Mouse (Mus musculus): ENCODE data around the gene Acbd5.
A peak's percentile ranks its signal among the peaks of the same experiment; 100 is the strongest.

Acbd5 gene

DNA sequence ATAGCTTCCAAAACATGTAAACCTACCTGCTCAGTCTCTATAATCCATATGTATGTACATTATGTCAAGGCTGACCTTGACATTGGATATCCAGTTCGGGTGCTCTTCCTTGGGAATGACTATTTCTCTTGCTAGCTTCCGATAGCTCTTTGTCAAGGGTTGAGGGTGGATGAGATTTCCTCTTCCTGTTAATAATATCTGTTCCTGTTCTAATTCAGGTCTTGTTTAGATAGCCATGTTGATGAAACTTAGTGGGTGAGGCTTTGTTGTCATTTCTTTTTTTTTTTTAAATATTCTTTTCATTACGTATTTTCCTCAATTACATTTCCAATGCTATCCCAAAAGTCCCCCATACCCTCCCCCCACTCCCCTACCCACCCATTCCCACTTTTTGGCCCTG, 25.8 kb upstream of the Acbd5 start:
- no peak for TF ChIP-seq GATA4 (IDR thresholded peaks at IDR 0.05; ENCODE audit: insufficient replicate concordance, low read length)

DNA sequence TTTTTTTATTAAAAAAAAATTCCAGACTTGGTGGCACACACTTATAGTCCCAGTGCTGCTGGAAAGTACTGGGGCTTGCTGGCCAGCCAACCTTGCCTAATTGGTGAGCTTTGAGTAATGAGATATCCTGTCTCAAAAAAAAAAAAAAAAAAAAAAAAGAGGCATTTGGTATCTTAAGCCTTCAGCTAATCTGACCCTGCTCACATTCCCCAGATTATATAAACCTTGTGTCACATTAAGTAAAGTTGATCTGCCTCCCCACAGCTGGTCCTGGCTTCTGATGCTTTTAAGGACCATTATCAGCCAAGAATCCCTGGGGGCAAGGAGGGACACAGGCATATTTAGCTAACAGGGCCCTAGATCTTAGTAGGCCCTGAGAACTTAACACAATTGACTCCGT, 22.3 kb upstream of the Acbd5 start:
- TF ChIP-seq GATA4 (IDR thresholded peaks at IDR 0.05; ENCODE audit: insufficient replicate concordance, low read length): no peak

DNA sequence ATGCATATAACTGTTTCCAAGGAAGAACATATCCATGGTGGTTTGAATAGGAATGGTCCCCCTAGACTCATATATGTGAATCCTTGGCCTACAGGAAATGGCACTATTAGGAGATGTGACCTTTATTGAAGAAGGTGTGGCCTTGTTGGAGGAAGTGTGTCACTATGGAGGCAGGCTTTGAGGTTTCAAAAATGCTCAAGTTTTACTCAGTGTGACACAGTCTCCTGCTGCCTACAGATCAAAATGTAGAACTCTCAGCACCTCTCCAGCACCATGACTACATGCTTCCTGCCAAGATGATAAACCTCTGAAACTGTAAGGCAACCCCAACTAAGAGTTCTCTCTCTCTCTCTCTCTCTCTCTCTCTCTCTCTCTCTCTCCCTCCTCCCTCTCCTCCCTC, 20.0 kb upstream of the Acbd5 start:
- no peak for TF ChIP-seq GATA4 (IDR thresholded peaks at IDR 0.05; ENCODE audit: insufficient replicate concordance, low read length)

DNA sequence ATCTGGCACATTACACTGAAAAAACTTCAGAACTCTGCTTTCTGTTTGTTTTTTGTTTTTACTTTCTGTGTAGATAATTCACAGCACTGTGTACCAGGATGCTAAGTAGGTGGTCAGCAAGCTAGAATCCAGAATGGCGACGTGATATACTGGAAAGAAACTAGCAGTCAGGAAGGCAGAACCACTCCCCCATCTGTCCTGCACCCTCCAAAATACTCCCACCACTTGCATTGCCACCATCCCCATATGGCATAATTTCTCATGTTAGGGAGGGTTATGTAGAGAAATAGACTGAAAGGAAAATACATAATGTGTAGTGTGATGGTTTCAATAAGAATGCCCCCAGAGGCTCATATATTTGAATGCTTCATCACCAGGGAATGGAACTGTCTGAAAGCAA, 16.1 kb upstream of the Acbd5 start:
- no peak for TF ChIP-seq GATA4 (IDR thresholded peaks at IDR 0.05; ENCODE audit: insufficient replicate concordance, low read length)

DNA sequence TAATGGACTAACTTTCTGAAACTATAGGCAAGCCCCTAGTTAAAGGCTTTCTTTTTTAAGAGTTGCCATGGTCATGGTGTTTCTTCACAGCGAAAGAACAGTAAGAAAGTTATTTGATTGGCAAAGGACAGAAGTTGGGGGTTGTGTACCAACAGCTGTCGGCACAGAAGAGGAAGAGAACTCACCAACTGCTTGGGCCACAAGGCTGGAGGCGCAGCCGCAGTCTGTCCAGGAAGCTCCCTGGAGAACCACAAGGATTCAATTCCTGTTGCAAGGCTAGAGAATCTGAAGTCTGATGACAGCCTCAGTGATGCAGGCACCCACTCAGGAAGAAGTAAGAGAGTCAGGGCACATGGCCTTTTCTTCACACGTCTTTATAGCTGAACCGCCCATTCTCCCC, 15.4 kb upstream of the Acbd5 start:
- no peak for TF ChIP-seq GATA4 (IDR thresholded peaks at IDR 0.05; ENCODE audit: insufficient replicate concordance, low read length)

DNA sequence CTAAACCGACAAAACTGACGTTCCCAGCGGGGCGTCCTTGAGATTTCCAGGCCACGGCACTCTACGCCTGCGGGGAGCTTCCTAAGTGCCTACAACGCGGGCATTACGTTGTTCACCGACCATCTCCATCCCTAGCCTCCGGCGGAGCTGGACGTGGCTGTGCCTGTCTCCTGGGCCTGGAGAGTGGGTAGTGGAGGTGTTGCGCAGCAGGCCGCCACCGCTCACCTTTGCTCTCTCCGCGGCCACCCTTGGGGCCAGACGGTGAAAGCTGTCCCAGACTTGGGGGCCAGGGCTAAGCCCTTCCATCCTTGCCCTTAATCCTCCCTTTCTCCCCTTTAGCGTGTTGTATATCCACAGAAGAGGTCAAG, 387 bp downstream of the Acbd5 start:
- no peak; the same call in 1 of the 2 replicates for TF ChIP-seq GATA4 (IDR thresholded peaks at IDR 0.05; ENCODE audit: insufficient replicate concordance, low read length)

DNA sequence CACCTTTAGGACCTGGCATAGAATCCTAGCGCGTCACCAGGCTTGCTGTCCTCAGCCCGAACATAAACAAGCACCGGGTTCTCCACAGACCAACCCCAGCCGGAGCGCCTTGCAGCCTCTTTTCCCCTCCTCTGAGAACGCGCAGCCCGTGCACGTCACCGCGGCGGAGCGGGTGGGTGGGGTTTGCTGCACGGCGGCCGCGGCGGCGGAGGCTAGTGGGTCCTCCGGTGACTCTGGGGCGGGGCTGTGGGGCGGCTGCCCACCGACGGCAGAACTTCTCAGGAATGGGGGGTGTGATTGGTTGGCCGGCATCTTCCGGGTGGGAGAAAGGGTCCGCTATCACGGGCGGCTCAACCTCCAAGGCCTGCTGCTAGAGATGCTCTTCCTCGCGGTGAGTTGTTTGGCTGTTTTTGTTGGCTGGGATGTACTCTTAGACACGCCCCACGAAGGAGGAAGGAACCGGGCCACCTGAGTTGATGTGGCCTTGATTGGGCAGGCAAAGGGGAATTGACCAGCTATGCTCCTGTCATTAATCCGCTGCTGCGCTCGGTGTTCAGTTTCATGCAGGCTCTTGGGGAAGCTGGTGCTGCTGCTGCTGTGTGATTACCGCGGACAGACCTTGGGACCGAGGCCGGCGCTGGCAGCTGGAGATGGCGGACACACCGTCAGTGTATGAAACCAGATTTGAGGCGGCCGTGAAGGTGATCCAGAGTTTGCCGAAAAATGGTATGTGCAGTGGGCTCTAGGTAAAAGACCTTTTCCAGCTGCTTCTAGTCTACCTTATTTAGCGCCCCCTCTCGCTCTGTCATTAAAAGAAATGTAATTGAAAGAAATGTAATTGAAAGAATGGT, 1.2 kb downstream of the Acbd5 start:
- TF ChIP-seq GATA4 (IDR thresholded peaks at IDR 0.05; ENCODE audit: insufficient replicate concordance, low read length): no peak

DNA sequence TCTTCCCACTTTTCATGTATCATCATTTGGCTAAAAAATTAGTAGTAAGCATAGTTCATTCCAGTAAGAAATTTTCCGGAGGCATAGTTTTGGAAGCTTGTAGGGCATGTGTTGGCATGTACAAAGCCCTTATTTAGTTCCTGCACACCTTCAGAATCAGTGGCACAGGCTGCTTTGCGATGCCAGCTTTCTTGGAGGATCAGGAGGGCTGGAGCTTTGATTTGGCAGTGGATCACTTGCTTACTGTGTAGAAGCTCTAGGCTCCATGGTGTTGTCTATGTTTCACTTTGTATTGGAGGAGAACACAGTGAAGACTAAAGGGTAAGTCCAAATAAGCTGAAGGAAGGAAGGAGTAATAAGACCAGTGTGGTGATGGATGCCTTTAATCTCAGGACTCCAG, 2.5 kb downstream of the Acbd5 start:
- TF ChIP-seq GATA4 (IDR thresholded peaks at IDR 0.05; ENCODE audit: insufficient replicate concordance, low read length): no peak

DNA sequence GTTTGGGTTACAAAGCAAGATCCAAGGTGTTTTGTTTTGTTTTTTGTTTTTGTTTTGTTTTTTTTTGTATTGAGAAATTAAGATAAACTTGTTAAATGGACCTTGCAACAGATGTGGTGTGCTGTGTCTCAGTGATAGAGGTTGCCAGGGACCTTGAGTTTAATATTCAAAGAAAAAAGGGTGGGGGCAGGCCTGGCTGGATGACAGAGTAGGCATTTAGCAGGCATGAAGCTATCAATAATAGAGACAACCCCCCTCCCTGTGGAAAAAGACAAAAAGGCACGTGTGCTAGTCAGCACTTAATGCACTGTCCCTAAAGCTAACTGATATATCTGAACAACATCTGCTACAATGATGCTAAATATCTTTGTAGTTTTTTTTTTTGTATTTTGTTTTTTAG, 3.4 kb downstream of the Acbd5 start:
- TF ChIP-seq GATA4 (IDR thresholded peaks at IDR 0.05; ENCODE audit: insufficient replicate concordance, low read length): no peak

DNA sequence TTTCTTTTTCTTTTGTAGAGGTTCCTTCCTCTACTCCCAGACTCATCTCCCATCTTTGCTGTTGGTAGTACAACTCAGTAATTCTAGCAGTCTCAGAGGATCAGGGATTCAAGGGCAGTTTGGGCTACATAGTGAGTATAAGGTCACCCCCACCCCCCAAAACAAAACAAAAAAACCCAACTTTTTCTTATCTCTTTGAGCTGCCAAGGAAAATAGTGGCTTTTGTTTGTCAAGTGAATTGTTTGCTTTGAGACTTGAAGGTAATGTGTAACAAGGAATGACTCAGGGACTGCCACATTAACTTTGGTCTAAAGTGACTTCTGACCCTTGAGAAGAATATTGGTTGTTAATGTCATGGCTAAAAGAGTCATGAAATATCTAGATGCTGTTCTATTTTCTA, 7.9 kb downstream of the Acbd5 start:
- peak; percentile 53 for TF ChIP-seq GATA4 (IDR thresholded peaks at IDR 0.05; ENCODE audit: insufficient replicate concordance, low read length)

DNA sequence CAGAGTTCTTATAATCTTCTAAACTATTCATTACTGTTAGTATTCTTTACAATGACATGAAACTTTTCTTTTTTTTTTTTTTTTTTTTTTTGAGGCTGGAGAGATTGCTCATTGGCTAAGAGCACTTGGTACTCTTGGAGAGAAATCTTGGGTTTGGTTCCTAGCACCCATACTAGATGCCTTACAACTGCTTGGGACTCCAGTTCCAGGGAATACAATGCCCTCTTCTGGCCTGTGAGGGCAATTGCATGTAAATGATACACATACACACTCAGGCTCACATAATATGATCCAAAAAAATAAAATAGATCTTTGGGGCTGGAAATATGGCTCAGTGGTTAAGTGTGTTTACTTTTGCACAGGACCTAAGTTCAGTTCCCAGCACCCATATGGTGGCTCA, 8.8 kb downstream of the Acbd5 start:
- TF ChIP-seq GATA4 (IDR thresholded peaks at IDR 0.05; ENCODE audit: insufficient replicate concordance, low read length): no peak

DNA sequence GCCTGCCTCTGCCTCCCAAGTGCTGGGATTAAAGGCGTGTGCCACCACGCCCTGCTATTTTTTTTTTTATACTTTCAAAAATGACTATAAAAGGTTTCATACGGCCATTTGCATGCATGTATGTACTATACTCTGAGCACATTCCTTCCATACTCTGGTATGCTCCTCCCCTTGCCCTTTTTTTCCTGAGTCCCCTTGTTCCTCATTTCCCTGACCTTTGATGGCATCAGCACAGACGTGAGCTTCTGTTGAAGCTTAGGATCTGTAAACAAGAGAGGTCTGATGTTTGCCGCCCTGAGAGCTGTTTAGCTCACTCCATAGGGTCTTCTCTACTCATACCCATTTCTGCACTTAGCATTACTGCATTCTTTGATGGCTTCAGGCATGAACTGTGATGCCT, 9.7 kb downstream of the Acbd5 start:
- TF ChIP-seq GATA4 (IDR thresholded peaks at IDR 0.05; ENCODE audit: insufficient replicate concordance, low read length): no peak

DNA sequence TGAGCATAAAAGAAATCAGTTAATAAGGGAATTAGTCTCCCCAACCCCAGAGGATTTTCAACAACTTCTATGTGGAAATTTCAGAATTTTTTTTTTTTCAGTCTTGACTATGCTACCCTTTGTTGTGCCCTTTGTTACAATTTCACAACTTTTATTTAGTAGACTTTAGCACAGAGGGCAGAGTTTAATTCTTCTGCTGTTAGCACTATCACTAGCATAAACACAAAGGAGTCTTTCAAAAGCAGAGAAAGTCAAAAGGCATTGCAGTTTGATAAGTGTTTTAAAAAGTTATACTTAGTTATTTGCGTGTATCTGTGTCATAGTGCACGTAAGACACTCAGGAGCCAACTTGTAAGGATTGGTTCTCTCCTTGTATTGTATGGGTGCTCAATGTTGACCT, 10.6 kb downstream of the Acbd5 start:
- no peak for TF ChIP-seq GATA4 (IDR thresholded peaks at IDR 0.05; ENCODE audit: insufficient replicate concordance, low read length)

DNA sequence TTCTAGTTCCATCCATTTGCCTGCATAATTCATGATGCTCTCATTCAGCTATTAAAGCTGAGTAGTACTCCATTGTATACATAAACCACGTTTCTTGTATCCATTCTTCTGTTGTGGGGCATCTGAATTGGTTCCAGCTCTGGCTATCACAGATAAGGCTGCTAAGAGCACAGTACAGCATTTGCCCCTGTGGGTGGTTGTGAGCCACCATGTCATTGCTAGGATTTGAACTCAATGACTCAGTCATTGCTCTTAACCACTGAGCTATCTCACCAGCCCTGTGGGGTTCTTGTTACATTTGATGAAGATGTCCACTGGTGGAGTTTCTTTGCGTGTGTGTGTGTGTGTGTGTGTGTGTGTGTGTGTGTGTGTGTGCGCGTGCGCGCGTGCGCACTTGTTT, 16.6 kb downstream of the Acbd5 start:
- no peak for TF ChIP-seq GATA4 (IDR thresholded peaks at IDR 0.05; ENCODE audit: insufficient replicate concordance, low read length)

DNA sequence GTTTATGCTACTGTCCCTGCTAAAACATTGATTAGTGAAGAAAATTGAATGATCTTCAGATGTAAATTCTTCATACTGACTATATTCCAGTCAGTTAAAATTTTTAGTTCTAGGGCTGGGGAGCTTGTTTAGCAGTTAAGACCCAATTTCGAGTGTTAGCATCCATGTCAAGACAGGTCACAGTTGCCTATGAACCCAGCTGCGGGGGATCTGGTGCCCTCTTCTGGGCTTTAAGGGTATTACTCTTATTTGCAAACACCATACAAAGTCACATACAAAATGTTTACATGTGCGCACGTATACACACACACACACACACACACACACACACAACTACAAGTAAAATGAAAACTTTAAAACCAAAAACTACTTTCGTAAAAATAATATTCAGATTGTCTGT, 24.2 kb downstream of the Acbd5 start:
- TF ChIP-seq GATA4 (IDR thresholded peaks at IDR 0.05; ENCODE audit: insufficient replicate concordance, low read length): no peak

DNA sequence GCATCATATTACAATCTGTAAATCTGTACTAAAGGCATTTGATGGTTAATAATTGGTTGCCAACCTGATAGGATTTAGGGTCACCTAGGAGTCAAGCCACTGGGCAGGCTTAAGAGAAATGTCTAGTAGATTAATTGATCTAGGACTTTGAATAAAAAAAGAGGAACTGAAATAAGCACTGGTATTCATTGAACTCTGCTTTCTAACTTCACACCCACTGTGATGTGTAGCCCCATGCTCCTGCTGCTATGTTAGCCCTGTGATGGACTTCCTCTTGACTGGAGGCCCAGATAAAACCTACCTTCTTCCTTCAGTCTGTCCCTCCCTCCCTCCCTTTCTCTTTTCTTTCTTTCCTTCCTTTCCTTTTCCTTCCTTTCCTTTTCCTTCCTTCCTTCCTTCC, 29.1 kb downstream of the Acbd5 start:
- no peak for TF ChIP-seq GATA4 (IDR thresholded peaks at IDR 0.05; ENCODE audit: insufficient replicate concordance, low read length)

DNA sequence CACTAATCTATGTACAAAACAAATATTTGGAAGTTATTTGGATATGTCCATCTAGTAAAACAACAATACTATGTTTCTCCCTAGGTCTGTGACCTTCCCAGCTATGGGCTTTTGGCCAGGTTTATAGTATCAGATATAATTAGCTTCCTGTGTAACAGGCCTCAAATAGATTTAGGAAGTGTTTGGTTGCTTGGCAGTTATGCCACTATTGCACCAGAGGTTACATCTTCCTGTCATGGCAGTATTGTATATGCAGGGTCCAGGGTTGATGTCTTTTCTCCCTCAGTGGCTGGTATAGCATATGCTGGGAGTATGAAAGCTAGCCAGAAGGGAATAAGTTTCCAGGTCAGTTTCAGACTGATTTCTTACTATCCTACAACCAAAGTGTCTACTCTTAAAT, 34.3 kb downstream of the Acbd5 start:
- TF ChIP-seq GATA4 (IDR thresholded peaks at IDR 0.05; ENCODE audit: insufficient replicate concordance, low read length): no peak

Measured in liver, adult (tissue).